Mouse (Mus musculus) right cerebral cortex, postnatal 14 days (tissue): ENCODE measurements around the gene 4932411N23Rik.
"Not testable (repeated sequence)": the region's sequence is repeated elsewhere in the genome, so short reads cannot be mapped to it uniquely, and the experiment has no call there.

Source experiments
- DNase-seq: peaks from one replicate; pipeline ENCODE4 v3.0.0; 2022

4932411N23Rik gene

GRCm38 (mm10) chrX:126815768-126816167 lies at the start of gene 4932411N23Rik:
4932411N23Rik (minus strand) TSS chrX:126815868.
- DNase-seq = no peak

GRCm38 (mm10) chrX:126779895-126780294 lies 35.8 kb downstream of the 4932411N23Rik start:
- no peak for DNase-seq

GRCm38 (mm10) chrX:126777643-126778042 lies 38.0 kb downstream of the 4932411N23Rik start:
- DNase-seq = not testable (repeated sequence)

- DNase-seq = not testable (repeated sequence)
Observed at GRCm38 (mm10) chrX:126774846-126775245, 40.8 kb downstream of the 4932411N23Rik start.

GRCm38 (mm10) chrX:126773511-126773910 lies 42.2 kb downstream of the 4932411N23Rik start:
- DNase-seq = peak; percentile 1
